Mouse (Mus musculus) hindbrain, embryonic 16.5 days (tissue): ENCODE results near the gene U2af1. TPM values are rescaled to one million over a fixed set of nuclear protein-coding genes. Genes with fewer than 3 reads are reported as not detected.
"Not testable (repeated sequence)": the region's sequence is repeated elsewhere in the genome, so short reads cannot be mapped to it uniquely, and the experiment has no call there.

ENCODE experiments used
- ATAC-seq: fragments of 200-750 bp; cut with Nextera tagmentation; 2 replicates; pipeline ENCODE4 v1.8.0; 2017; ENCODE audit warnings: moderate TSS enrichment, moderate library complexity
- H3K27ac ChIP-seq: fragments of 300-500 bp; sonication (generic); 2 replicates; pipeline ENCODE4 v1.5.1; 2014; ENCODE audit warnings: low read depth, mild to moderate bottlenecking, control low read depth, low read length, moderate library complexity
- H3K27me3 ChIP-seq: fragments of 300-500 bp; sonication (generic); replicated peaks from 2 replicates; pipeline ENCODE4 v1.6.1; 2014; ENCODE audit warnings: low read length; ENCODE audit not compliant: control insufficient read depth, insufficient read depth
- H3K36me3 ChIP-seq: fragments of 300-500 bp; sonication (generic); 2 replicates; pipeline ENCODE4 v1.6.1; 2014; ENCODE audit warnings: mild to moderate bottlenecking, low read length, moderate library complexity, mixed read lengths; ENCODE audit not compliant: control insufficient read depth, insufficient read depth
- H3K4me1 ChIP-seq: fragments of 300-500 bp; sonication (generic); 2 replicates; pipeline ENCODE4 v1.6.1; 2014; ENCODE audit warnings: low read depth, low read length; ENCODE audit not compliant: control insufficient read depth, insufficient read depth
- H3K4me2 ChIP-seq: fragments of 300-500 bp; sonication (generic); 2 replicates; pipeline ENCODE4 v1.6.1; 2014; ENCODE audit warnings: mild to moderate bottlenecking, low read length, control low read depth, moderate library complexity
- H3K4me3 ChIP-seq: fragments of 300-500 bp; sonication (generic); 2 replicates; pipeline ENCODE4 v1.5.1; 2014; ENCODE audit warnings: mild to moderate bottlenecking, low read length, control low read depth, moderate library complexity
- H3K9ac ChIP-seq: fragments of 300-500 bp; sonication (generic); 2 replicates; pipeline ENCODE4 v1.6.1; 2014; ENCODE audit warnings: low read depth, mild to moderate bottlenecking, control low read depth, low read length, moderate library complexity
- H3K9me3 ChIP-seq: fragments of 300-500 bp; sonication (generic); 2 replicates; pipeline ENCODE4 v1.6.1; 2014; ENCODE audit warnings: mild to moderate bottlenecking, low read length, moderate library complexity; ENCODE audit not compliant: control insufficient read depth
- WGBS: fragments of 180-500 bp; shearing (Covaris S2); extraction: QIAGEN DNeasy Blood & Tissue Kit; methylation state at CpG from one replicate; pipeline ENCODE4 v1.1.7; 2014; 5-methylcytosine and 5-hydroxymethylcytosine counted together
- polyA plus RNA-seq: library from polyadenylated mRNA; unstranded; fragments of >200 nt; fragmentation: Nextera tagmentation; extraction: Ambion mirVana; gene quantifications from 2 replicates; pipeline ENCODE4 v1.2.1, GENCODE M21; 2015

U2af1 gene
- polyA plus RNA-seq = 158 and 175 TPM in 2 replicates

- under 1% methylated on average over 75 of the region's 77 CpGs for WGBS
- Histone ChIP-seq H3K9me3 (no peaks in the 10 kb centered on the region), H3K9ac (peak within 1 kb of the TSS; percentile 93), H3K27me3 (no peaks in the 10 kb centered on the region), H3K4me3 (peak within 1 kb of the TSS; percentile 68), H3K36me3 (peaks cover 4% of the 10 kb centered on the region; the same call in 1 of the 2 replicates), H3K4me1 (peaks cover 8% of the 10 kb centered on the region), H3K27ac (peak within 1 kb of the TSS; percentile 93), H3K4me2 (peak within 1 kb of the TSS; percentile 96)
- peak; percentile 99 for ATAC-seq
Measured at GRCm38 (mm10) chr17:31658468-31659185, at the start of gene U2af1. TSS of gene U2af1 (minus strand) at chr17:31658892.

DNA sequence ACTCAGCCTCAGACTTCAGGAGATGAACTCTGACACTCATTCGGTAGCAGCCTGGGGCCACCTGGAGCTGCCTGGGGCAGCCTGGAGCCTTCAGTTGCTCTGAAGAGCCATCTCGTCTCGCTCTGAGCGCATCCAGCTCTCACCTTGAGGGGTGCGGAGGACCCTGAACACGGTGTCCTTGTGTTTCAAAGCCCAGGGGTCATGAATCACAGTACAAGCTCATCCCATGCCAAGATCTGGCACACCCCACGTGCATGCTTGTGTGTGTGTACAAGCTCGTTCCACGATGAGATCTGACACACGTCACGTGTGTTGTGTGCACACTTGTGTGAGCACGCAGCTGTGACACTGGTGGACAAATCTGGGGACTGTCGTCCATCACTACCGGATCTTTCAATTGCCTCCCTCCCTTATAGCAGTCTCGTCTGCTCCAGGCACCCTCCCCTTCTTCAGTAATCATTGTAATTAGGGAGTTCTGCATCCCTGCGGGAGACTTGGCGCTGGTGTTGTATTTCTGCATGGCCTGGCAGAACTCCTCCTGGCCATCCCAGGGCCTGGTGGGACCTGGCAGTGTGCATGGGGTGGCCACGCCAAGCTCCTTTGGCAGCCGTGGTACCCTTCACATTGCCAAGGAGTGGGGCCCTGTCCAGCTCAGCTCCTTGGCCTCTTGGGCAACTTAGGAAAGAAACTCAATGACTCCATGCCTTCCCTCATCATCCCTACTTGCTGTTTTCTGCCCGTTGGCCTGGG lies 46.8 kb upstream of the U2af1 start:
- Histone ChIP-seq H3K4me1 (peaks cover 9% of the 10 kb centered on the region; the same call in 1 of the 2 replicates), H3K9me3 (no peaks in the 10 kb centered on the region), H3K36me3 (no peaks in the 10 kb centered on the region), H3K4me3 (no peak overlapping the region), H3K4me2 (no peak overlapping the region), H3K27me3 (no peaks in the 10 kb centered on the region), H3K9ac (no peak overlapping the region), H3K27ac (no peak overlapping the region)
- 51% methylated on average over 20 of the region's 20 CpGs for WGBS
- peak; percentile 88 for ATAC-seq

GRCm38 (mm10) chr17:31703276-31703980 lies 44.7 kb upstream of the U2af1 start:
- Histone ChIP-seq H3K9ac (no peak overlapping the region), H3K9me3 (no peaks in the 10 kb centered on the region), H3K27me3 (no peaks in the 10 kb centered on the region), H3K36me3 (no peaks in the 10 kb centered on the region), H3K27ac (no peak overlapping the region), H3K4me3 (no peak overlapping the region), H3K4me1 (peaks cover 13% of the 10 kb centered on the region), H3K4me2 (no peak overlapping the region)
- WGBS = 83% methylated on average over 6 of the region's 6 CpGs
- ATAC-seq = no peak

DNA sequence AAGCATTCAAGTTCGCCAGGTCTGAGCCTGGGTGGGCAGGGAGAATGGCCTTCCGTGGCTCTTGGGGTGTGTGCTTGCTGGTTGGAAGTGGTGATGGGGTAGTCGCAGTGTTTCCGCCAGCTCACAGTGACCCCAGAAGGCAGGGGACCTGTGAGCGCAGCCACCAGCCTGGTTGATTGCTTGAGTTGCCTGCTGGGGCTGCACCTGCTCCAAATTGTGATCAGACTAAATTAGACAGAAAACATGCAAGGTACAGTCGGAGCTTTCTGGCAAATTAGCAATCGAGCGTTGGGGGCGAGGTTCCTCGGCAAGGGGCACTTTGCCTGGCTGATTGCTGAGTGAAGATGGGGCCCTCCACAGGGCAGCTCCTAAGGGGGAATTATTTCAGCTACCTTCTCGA lies 39.7 kb upstream of the U2af1 start:
- H3K9ac ChIP-seq = no peak overlapping the region
- ATAC-seq = peak; percentile 56; the same call in 1 of the 2 replicates
- peak overlapping the region; percentile 26; the same call in 1 of the 2 replicates for H3K27ac ChIP-seq
- 37% methylated on average over 11 of the region's 11 CpGs for WGBS
- no peak overlapping the region for H3K4me3 ChIP-seq
- peaks cover 12% of the 10 kb centered on the region for H3K4me1 ChIP-seq
- H3K27me3 ChIP-seq = no peaks in the 10 kb centered on the region
- H3K36me3 ChIP-seq = no peaks in the 10 kb centered on the region
- H3K9me3 ChIP-seq = no peaks in the 10 kb centered on the region
- no peak overlapping the region for H3K4me2 ChIP-seq

GRCm38 (mm10) chr17:31695356-31695755 lies 36.7 kb upstream of the U2af1 start:
- H3K36me3 ChIP-seq, H3K9ac ChIP-seq, H3K9me3 ChIP-seq, ATAC-seq, H3K4me3 ChIP-seq, H3K27me3 ChIP-seq, H3K4me2 ChIP-seq, H3K27ac ChIP-seq: not testable (repeated sequence)
- H3K4me1 ChIP-seq = peaks cover 14% of the 10 kb centered on the region
- 91% methylated on average over 6 of the region's 7 CpGs for WGBS

DNA sequence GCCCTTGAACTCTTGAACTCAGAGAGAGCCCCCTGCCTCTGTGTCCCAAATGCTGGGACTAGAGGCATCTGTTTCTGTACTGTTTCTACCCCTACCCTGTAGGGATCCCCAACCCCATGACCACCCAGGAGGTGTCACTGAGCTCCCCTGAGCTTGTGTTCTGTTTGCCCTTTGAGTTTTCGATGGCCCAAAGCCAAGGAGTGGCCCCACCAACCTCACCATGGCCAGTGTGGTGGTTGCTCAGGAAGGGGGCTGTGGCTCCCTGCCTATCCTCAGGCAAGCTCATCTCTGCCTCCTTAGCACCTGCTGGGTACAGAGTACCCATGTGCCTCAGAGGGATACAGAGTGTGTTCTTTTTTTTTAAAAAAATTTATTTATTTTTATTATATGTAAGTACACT lies 36.3 kb upstream of the U2af1 start:
- no peaks in the 10 kb centered on the region for H3K27me3 ChIP-seq
- no peak overlapping the region for H3K27ac ChIP-seq
- no peak for ATAC-seq
- no peak overlapping the region for H3K4me3 ChIP-seq
- no peaks in the 10 kb centered on the region for H3K36me3 ChIP-seq
- 90% methylated on average over 1 of the region's 1 CpGs for WGBS
- H3K9ac ChIP-seq = no peak overlapping the region
- no peaks in the 10 kb centered on the region for H3K9me3 ChIP-seq
- peaks cover 14% of the 10 kb centered on the region for H3K4me1 ChIP-seq
- no peak overlapping the region for H3K4me2 ChIP-seq

DNA sequence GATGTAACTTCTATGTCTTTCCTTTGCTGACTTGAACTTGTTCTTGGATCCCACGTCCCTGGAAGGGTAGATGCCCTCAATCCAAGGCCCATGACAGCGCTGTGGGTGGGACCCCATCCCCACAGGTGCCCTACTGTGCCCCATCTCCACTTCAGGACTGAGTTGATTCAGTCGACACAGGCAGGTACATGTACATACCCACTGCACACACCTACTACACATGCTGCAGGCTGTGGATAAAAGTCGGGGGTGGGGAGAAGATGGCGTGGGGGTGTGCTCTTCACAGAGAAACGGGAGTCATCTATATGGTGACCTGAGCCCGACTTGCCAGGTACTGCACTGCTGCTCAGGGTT lies 35.3 kb upstream of the U2af1 start:
- Histone ChIP-seq H3K4me2 (no peak overlapping the region), H3K4me3 (no peak overlapping the region), H3K9ac (no peak overlapping the region), H3K36me3 (no peaks in the 10 kb centered on the region), H3K4me1 (peaks cover 14% of the 10 kb centered on the region), H3K9me3 (no peaks in the 10 kb centered on the region), H3K27ac (no peak overlapping the region), H3K27me3 (no peaks in the 10 kb centered on the region)
- WGBS = 72% methylated on average over 7 of the region's 7 CpGs
- ATAC-seq = no peak

DNA sequence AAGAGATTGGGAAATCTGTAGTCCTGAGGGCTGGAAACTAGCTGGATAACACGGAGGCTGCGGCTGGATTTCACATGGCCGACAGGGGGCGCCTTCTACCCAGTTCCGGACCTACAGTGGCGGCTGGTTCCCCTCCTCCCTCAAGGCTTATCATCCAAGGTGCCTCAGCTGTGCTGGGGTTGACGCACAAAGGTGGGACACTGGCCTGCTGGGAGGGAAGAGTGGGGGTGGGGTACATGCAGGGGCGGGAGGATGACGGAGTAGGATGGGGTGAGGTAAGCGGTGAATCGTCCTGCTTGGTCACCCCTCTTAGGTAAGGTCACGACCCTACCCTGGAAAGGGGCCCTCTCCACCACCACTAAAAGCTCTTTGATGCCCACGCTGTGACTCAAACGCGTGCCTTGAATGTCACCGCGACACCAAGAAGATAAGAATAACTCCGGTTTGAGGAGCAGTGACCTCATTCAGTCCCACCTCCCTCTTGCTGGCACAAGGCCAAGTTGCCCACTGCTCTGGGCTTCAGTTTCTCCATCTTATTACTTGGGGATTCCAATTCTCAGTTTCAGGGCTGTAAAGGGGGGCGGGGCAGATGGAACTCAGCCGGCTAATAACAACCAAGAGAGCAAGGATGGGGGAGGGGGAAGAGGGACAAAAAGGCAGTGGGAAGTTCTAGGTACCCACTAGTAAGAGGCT lies 34.8 kb upstream of the U2af1 start:
- H3K4me2 ChIP-seq = peak overlapping the region; percentile 20; the same call in 1 of the 2 replicates
- peaks cover 10% of the 10 kb centered on the region for H3K4me1 ChIP-seq
- ATAC-seq = peak; percentile 61
- 8% methylated on average over 20 of the region's 20 CpGs for WGBS
- no peak overlapping the region for H3K4me3 ChIP-seq
- no peaks in the 10 kb centered on the region for H3K9me3 ChIP-seq
- no peaks in the 10 kb centered on the region for H3K27me3 ChIP-seq
- H3K9ac ChIP-seq = no peak overlapping the region
- no peak overlapping the region for H3K27ac ChIP-seq
- H3K36me3 ChIP-seq = no peaks in the 10 kb centered on the region
